Comparison of ENCODE assay signal across 21 mouse cellular contexts in the genomic region with DNA sequence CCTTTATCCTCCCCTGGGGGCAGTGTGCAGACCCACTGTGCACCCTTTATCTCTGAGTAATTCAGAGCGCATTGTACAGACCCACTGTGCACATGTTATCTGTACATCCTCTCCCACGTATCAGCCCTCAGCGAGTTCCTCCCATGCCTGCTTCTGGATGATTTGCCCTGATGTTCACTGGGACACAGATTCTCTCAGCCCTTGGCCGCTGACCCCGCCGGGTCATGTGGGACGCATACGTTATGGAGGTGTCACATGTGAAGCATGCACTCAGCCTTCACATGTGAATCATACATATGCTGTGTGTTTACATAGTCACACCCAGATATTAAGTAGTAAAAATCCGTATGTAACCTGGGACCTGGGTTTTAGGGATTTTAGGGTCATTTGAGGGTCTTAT. TPM values are rescaled to one million over a fixed set of nuclear protein-coding genes. Genes with fewer than 3 reads are reported as not detected.
A peak's percentile ranks its signal among the peaks of the same experiment; 100 is the strongest.
DNase-seq lines count a peak whose midpoint lies in the region; ATAC-seq lines count a peak whose summit lies in the region.
"Had no signal": no experiment of that assay in that cellular context is flagged by ENCODE, and none has a peak within 500 bp of the region (broad histone marks: within the 10 kb centered on the region; RNA-seq: fewer than 3 reads in every experiment).

No protein-coding gene starts in this region.

- H3K9ac ChIP-seq in midbrain, embryonic 11.5 days (ENCODE audit: low read length): no peak overlapping the region
- no peak overlapping the region for H3K9ac ChIP-seq in midbrain, embryonic 15.5 days
- H3K9ac ChIP-seq in neural tube, embryonic 14.5 days (replicated peaks; ENCODE audit: low read depth, low read length): no peak overlapping the region
- H3K9ac ChIP-seq: embryonic facial prominence, embryonic 12.5 days; limb, embryonic 15.5 days; neural tube, embryonic 12.5 days had no signal

- H3K4me2 ChIP-seq in midbrain, embryonic 11.5 days: no peak overlapping the region
- H3K4me2 ChIP-seq in midbrain, embryonic 15.5 days: no peak overlapping the region
- no peak overlapping the region for H3K4me2 ChIP-seq in neural tube, embryonic 14.5 days (ENCODE audit: low read depth, low read length)
- H3K4me2 ChIP-seq: embryonic facial prominence, embryonic 12.5 days; limb, embryonic 15.5 days; neural tube, embryonic 12.5 days had no signal

- no peak overlapping the region for H3K27ac ChIP-seq in midbrain, embryonic 11.5 days (ENCODE audit: low read depth, low read length)
- no peak overlapping the region for H3K27ac ChIP-seq in midbrain, embryonic 15.5 days
- no peak overlapping the region for H3K27ac ChIP-seq in neural tube, embryonic 14.5 days (ENCODE audit: low read depth, low read length)
- H3K27ac ChIP-seq: embryonic facial prominence, embryonic 12.5 days; forebrain, embryonic 10.5 days; limb, embryonic 15.5 days; neural tube, embryonic 12.5 days had no signal

- H3K36me3 ChIP-seq in midbrain, embryonic 11.5 days (ENCODE audit: control insufficient read depth, insufficient read depth, low read length): no peaks in the 10 kb centered on the region
- no peaks in the 10 kb centered on the region for H3K36me3 ChIP-seq in midbrain, embryonic 15.5 days (replicated peaks)
- no peaks in the 10 kb centered on the region for H3K36me3 ChIP-seq in neural tube, embryonic 14.5 days (ENCODE audit: control insufficient read depth, insufficient read depth, low read length)
- H3K36me3 ChIP-seq: embryonic facial prominence, embryonic 12.5 days; forebrain, embryonic 10.5 days; limb, embryonic 15.5 days; neural tube, embryonic 12.5 days had no signal

- DNase-seq in heart, adult 11 months: peak; percentile 56
- DNase-seq in heart, adult 9 months (ENCODE audit: low spot score in 2 of 2): no peak
- DNase-seq in midbrain, embryonic 11.5 days (ENCODE audit: low spot score, missing footprints): peak; percentile 88
- DNase-seq in embryo, embryonic 11 days: peak; percentile 13
- no peak for DNase-seq in layer of hippocampus, adult 8-10 months (ENCODE audit: low spot score in 2 of 2)
- no peak for DNase-seq in frontal cortex, postnatal 25 days (ENCODE audit: low spot score in 2 of 2)
- DNase-seq: cerebellum, adult 18-20 months; heart, postnatal 14 days; lung, adult 18-20 months; lung, postnatal 4 days; right cerebral cortex, adult 18-20 months had no signal

- no peak overlapping the region for H3K4me3 ChIP-seq in midbrain, embryonic 11.5 days (ENCODE audit: low read depth, low read length)
- H3K4me3 ChIP-seq in midbrain, embryonic 15.5 days: no peak overlapping the region
- H3K4me3 ChIP-seq in neural tube, embryonic 14.5 days (ENCODE audit: low read depth, low read length): no peak overlapping the region
- H3K4me3 ChIP-seq: embryonic facial prominence, embryonic 12.5 days; forebrain, embryonic 10.5 days; limb, embryonic 15.5 days; neural tube, embryonic 12.5 days had no signal

- 96% methylated on average over 9 of the region's 9 CpGs for WGBS in midbrain, embryonic 11.5 days
- 96% methylated on average over 9 of the region's 9 CpGs for WGBS in midbrain, embryonic 15.5 days
- 96% methylated on average over 9 of the region's 9 CpGs for WGBS in neural tube, embryonic 14.5 days

- H3K9me3 ChIP-seq in midbrain, embryonic 11.5 days (ENCODE audit: control insufficient read depth, low read length): peaks cover 13% of the 10 kb centered on the region
- H3K9me3 ChIP-seq in midbrain, embryonic 15.5 days: 0 out of 2 replicates have a peak, but pooled peaks cover 6% of the 10 kb centered on the region
- H3K9me3 ChIP-seq in neural tube, embryonic 14.5 days (ENCODE audit: control insufficient read depth, low read length): no peaks in the 10 kb centered on the region; the same call in 1 of the 2 replicates

- no peaks in the 10 kb centered on the region for H3K27me3 ChIP-seq in midbrain, embryonic 11.5 days (ENCODE audit: control insufficient read depth, insufficient read depth, low read length)
- no peaks in the 10 kb centered on the region for H3K27me3 ChIP-seq in midbrain, embryonic 15.5 days (replicated peaks)
- H3K27me3 ChIP-seq in neural tube, embryonic 14.5 days (ENCODE audit: control insufficient read depth, insufficient read depth, low read length): no peaks in the 10 kb centered on the region
- H3K27me3 ChIP-seq: embryonic facial prominence, embryonic 12.5 days; limb, embryonic 15.5 days; neural tube, embryonic 12.5 days had no signal

- no peaks in the 10 kb centered on the region for H3K4me1 ChIP-seq in midbrain, embryonic 11.5 days (ENCODE audit: control insufficient read depth, insufficient read depth, low read length)
- no peaks in the 10 kb centered on the region for H3K4me1 ChIP-seq in midbrain, embryonic 15.5 days
- no peaks in the 10 kb centered on the region for H3K4me1 ChIP-seq in neural tube, embryonic 14.5 days (ENCODE audit: control insufficient read depth, insufficient read depth, low read length)
- H3K4me1 ChIP-seq: embryonic facial prominence, embryonic 12.5 days; forebrain, embryonic 10.5 days; limb, embryonic 15.5 days; neural tube, embryonic 12.5 days had no signal

- ATAC-seq in midbrain, embryonic 11.5 days (ENCODE audit: low FRiP score): no peak; the same call in 1 of the 2 replicates
- no peak for ATAC-seq in midbrain, embryonic 15.5 days (replicated peaks)
- ATAC-seq in neural tube, embryonic 14.5 days (ENCODE audit: low read depth): 0 out of 2 replicates have a peak, but pooled peaks have one; percentile 18
- ATAC-seq: inflammation-experienced regulatory T-cells, adult 6 months had no signal

RNA-seq across cellular contexts. Expression of a gene that starts 22.4 kb away (rescaled TPM):
- polyA plus RNA-seq in midbrain, embryonic 11.5 days (2014; fragmentation: Nextera tagmentation; extraction: Ambion mirVana): not detected in 2 replicates
- polyA plus RNA-seq in midbrain, embryonic 15.5 days (2015; fragmentation: Nextera tagmentation; extraction: Ambion mirVana): not detected in 2 replicates
- not detected in 2 replicates for polyA plus RNA-seq in neural tube, embryonic 14.5 days (2014; fragmentation: Nextera tagmentation; extraction: Ambion mirVana)
- total RNA-seq in layer of hippocampus, adult 8-10 months (2022): not detected
- total RNA-seq: gastrocnemius, adult 18-20 months; heart, adult 8-10 months; heart, postnatal 14 days; left cerebral cortex, adult 8-10 months had no signal
- polyA plus RNA-seq: embryonic facial prominence, embryonic 12.5 days; forebrain, embryonic 10.5 days; inflammation-experienced regulatory T-cells, adult 6 months; limb, embryonic 15.5 days; neural tube, embryonic 12.5 days had no signal

RNA-seq across cellular contexts. Expression of a gene that starts 26.7 kb away (rescaled TPM):
- not detected in 2 replicates for polyA plus RNA-seq in midbrain, embryonic 11.5 days (2014; fragmentation: Nextera tagmentation; extraction: Ambion mirVana)
- polyA plus RNA-seq in midbrain, embryonic 15.5 days (2015; fragmentation: Nextera tagmentation; extraction: Ambion mirVana): not detected in 2 replicates
- not detected in 2 replicates for polyA plus RNA-seq in neural tube, embryonic 14.5 days (2014; fragmentation: Nextera tagmentation; extraction: Ambion mirVana)
- total RNA-seq in layer of hippocampus, adult 8-10 months (2022): not detected
- total RNA-seq: gastrocnemius, adult 18-20 months; heart, adult 8-10 months; heart, postnatal 14 days; left cerebral cortex, adult 8-10 months had no signal
- polyA plus RNA-seq: embryonic facial prominence, embryonic 12.5 days; forebrain, embryonic 10.5 days; inflammation-experienced regulatory T-cells, adult 6 months; limb, embryonic 15.5 days; neural tube, embryonic 12.5 days had no signal

Comparison
In these comparisons a context has a peak if more than half of its experiments do, and no peak if none do; other contexts are left out.
1. DNase-seq: peak in heart, adult 11 months (single experiment), midbrain, embryonic 11.5 days (single experiment) and embryo, embryonic 11 days (single experiment); none in heart, adult 9 months (0 of 2), layer of hippocampus, adult 8-10 months (0 of 2) and frontal cortex, postnatal 25 days (0 of 2).